ENCODE assay signal across 9 mouse cellular contexts in the genomic region with DNA sequence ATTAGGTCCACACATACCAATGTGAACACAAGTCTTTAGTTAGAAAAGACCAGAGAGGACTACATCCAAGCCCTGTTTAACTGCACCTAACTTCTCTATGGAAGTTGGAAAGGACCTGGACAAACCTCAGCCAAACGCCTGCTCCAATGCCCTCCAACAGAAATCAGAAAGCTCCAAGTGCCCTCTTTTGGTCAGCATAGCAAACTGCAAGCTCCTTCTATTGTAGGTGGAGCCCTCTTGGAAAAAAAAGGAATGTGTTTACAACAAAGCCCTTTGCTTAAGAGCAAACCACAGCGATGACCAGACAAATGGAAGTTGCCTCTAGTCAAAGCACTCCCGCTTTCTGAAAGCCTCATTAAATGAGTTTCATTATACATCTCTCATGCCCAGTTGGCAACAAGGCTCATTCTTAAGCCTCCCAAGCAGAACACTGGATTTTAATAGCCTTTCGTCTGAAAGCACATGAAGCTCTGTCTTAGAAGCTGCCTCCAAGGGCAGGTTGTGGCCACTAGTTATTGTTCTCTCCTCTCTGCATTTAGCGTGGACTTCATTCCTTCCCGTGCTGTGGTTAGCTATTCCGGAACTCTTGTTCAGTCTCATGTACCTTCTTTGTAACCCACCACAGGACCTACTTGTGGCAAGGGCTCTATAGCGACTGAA. TPM values are rescaled to one million over a fixed set of nuclear protein-coding genes. Genes with fewer than 3 reads are reported as not detected.
DNase-seq lines count a peak whose midpoint lies in the region; ATAC-seq lines count a peak whose summit lies in the region.
"Had no signal": no experiment of that assay in that cellular context is flagged by ENCODE, and none has a peak within 500 bp of the region (broad histone marks: within the 10 kb centered on the region; RNA-seq: fewer than 3 reads in every experiment).

No protein-coding gene starts in this region.

- no peaks in the 10 kb centered on the region for H3K4me1 ChIP-seq in heart, embryonic 16.5 days (ENCODE audit: control insufficient read depth, insufficient read depth, low read length)
- H3K4me1 ChIP-seq in midbrain, embryonic 10.5 days, result peaks cover 13% of the 10 kb centered on the region

- no peak overlapping the region for H3K27ac ChIP-seq in heart, embryonic 16.5 days (ENCODE audit: low read length)
- 0 out of 2 replicates have a peak overlapping the region, but pooled peaks have one; percentile 9 for H3K27ac ChIP-seq in midbrain, embryonic 10.5 days (replicated peaks)

- H3K36me3 ChIP-seq in heart, embryonic 16.5 days (ENCODE audit: control insufficient read depth, insufficient read depth), result no peaks in the 10 kb centered on the region
- no peaks in the 10 kb centered on the region for H3K36me3 ChIP-seq in midbrain, embryonic 10.5 days

- H3K27me3 ChIP-seq in heart, embryonic 16.5 days (ENCODE audit: control insufficient read depth, insufficient read depth, low read length), result no peaks in the 10 kb centered on the region
- 0 out of 2 replicates have a peak, but pooled peaks cover 5% of the 10 kb centered on the region for H3K27me3 ChIP-seq in midbrain, embryonic 10.5 days (ENCODE audit: low read depth, poor library complexity, severe bottlenecking)

- DNase-seq in urinary bladder, postnatal 14 days (ENCODE audit: low spot score), result peak; percentile 25
- DNase-seq in urinary bladder, postnatal 25 days (ENCODE audit: low spot score), result no peak
- peak; percentile 61 for DNase-seq in kidney, postnatal 14 days
- peak; percentile 49 for DNase-seq in midbrain, embryonic 10.5 days (ENCODE audit: low spot score)
- DNase-seq in spleen, postnatal 4 days (ENCODE audit: low spot score in 2 of 2), result no peak
- DNase-seq in urinary bladder, postnatal 10 days (ENCODE audit: low spot score), result no peak

- H3K4me3 ChIP-seq in heart, embryonic 16.5 days (ENCODE audit: low read length), result no peak overlapping the region
- no peak overlapping the region for H3K4me3 ChIP-seq in midbrain, embryonic 10.5 days
- H3K4me3 ChIP-seq: erythroblast, embryonic 14.5 days had no signal

- ATAC-seq in common myeloid progenitor, adult 5-6 weeks (replicated peaks; ENCODE audit: low read depth, poor library complexity, severe bottlenecking), result peak; percentile 69; the same call in 1 of the 2 replicates
- ATAC-seq in heart, embryonic 16.5 days (replicated peaks; ENCODE audit: extremely low read depth, insufficient read depth, low FRiP score), result no peak

- no peak overlapping the region for H3K9ac ChIP-seq in heart, embryonic 16.5 days (ENCODE audit: low read length)

- no peaks in the 10 kb centered on the region for H3K9me3 ChIP-seq in heart, embryonic 16.5 days (replicated peaks; ENCODE audit: control insufficient read depth, low read length)
- H3K9me3 ChIP-seq in midbrain, embryonic 10.5 days (replicated peaks), result no peaks in the 10 kb centered on the region

- WGBS in heart, embryonic 16.5 days, result 42% methylated on average over 8 of the region's 8 CpGs
- WGBS in midbrain, embryonic 10.5 days, result 37% methylated on average over 8 of the region's 8 CpGs

- H3K4me2 ChIP-seq in heart, embryonic 16.5 days (ENCODE audit: low read depth, low read length), result peak overlapping the region; percentile 7; the same call in 1 of the 2 replicates

RNA-seq across cellular contexts. Expression of a gene that starts 39.8 kb away (rescaled TPM):
- not detected in 2 replicates for total RNA-seq in common myeloid progenitor, adult 5-6 weeks (2017)
- not detected in 2 replicates for polyA plus RNA-seq in heart, embryonic 16.5 days (2015; fragmentation: Nextera tagmentation; extraction: Ambion mirVana)
- polyA plus RNA-seq in midbrain, embryonic 10.5 days (2016; fragmentation: Nextera tagmentation; extraction: Ambion mirVana), result not detected in 2 replicates
- polyA plus RNA-seq: erythroblast, embryonic 14.5 days had no signal

Comparison
In these comparisons a context has a peak if more than half of its experiments do, and no peak if none do; other contexts are left out.
1. DNase-seq: peak in urinary bladder, postnatal 14 days (single experiment), kidney, postnatal 14 days (single experiment) and midbrain, embryonic 10.5 days (single experiment); none in urinary bladder, postnatal 25 days (single experiment), spleen, postnatal 4 days (0 of 2) and urinary bladder, postnatal 10 days (single experiment).